Mouse (Mus musculus) testis, adult 2 months (tissue): ENCODE measurements around the gene Susd3. TPM values are rescaled to one million over a fixed set of nuclear protein-coding genes. Genes with fewer than 3 reads are reported as not detected.

Experiments used
- H3K27ac ChIP-seq: fragments of 200-500 bp; 2 replicates; pipeline ENCODE4 v1.5.1; 2012; ENCODE audit warnings: low read depth, low read length; ENCODE audit not compliant: control insufficient read depth, insufficient read depth
- H3K27me3 ChIP-seq: fragments of 200-500 bp; 2 replicates; pipeline ENCODE4 v1.6.1; 2012; ENCODE audit warnings: mild to moderate bottlenecking, low read length, moderate library complexity; ENCODE audit not compliant: control insufficient read depth, insufficient read depth
- H3K36me3 ChIP-seq: fragments of 200-500 bp; 2 replicates; pipeline ENCODE4 v1.6.1; 2012; ENCODE audit warnings: mild to moderate bottlenecking, low read length; ENCODE audit not compliant: control insufficient read depth, insufficient read depth
- H3K4me1 ChIP-seq: fragments of 200-500 bp; 2 replicates; pipeline ENCODE4 v1.6.1; 2012; ENCODE audit warnings: low read length; ENCODE audit not compliant: control insufficient read depth, insufficient read depth
- H3K4me3 ChIP-seq: fragments of 200-500 bp; 2 replicates; pipeline ENCODE4 v1.5.1; 2012; ENCODE audit warnings: low read depth, mild to moderate bottlenecking, low read length, moderate library complexity, mixed read lengths; ENCODE audit not compliant: control insufficient read depth
- CTCF ChIP-seq: fragments of 200-500 bp; IDR thresholded peaks from 2 replicates; pipeline ENCODE4 v1.5.1; 2012; ENCODE audit warnings: low read depth, mild to moderate bottlenecking, inconsistent platforms, low read length, moderate library complexity; ENCODE audit not compliant: control insufficient read depth, insufficient read depth, insufficient replicate concordance
- POLR2A ChIP-seq: fragments of 200-500 bp; IDR thresholded peaks from 2 replicates; pipeline ENCODE4 v1.6.1; 2012; ENCODE audit warnings: low read depth, mild to moderate bottlenecking, inconsistent platforms, low read length, moderate library complexity; ENCODE audit not compliant: control insufficient read depth
- polyA plus RNA-seq: library from polyadenylated mRNA; depleted of rRNA; stranded (reverse); fragments of >200 nt; gene quantifications from 2 replicates; pipeline ENCODE4 v1.2.3, GENCODE M21; 2012

The Susd3 gene
- polyA plus RNA-seq, 1 experiment = 51.3 TPM

- no peak overlapping the region for H3K27ac ChIP-seq
- TF ChIP-seq POLR2A (no peak), CTCF (no peak)
- H3K4me1 ChIP-seq = peaks cover 7% of the 10 kb centered on the region
- no peak overlapping the region for H3K4me3 ChIP-seq
- H3K27me3 ChIP-seq = no peaks in the 10 kb centered on the region
- no peaks in the 10 kb centered on the region for H3K36me3 ChIP-seq
Observed at GRCm38 (mm10) chr13:49252746-49253145, 4.2 kb upstream of the Susd3 start.

GRCm38 (mm10) chr13:49252113-49252512, 3.6 kb upstream of the Susd3 start:
- peaks cover 14% of the 10 kb centered on the region for H3K4me1 ChIP-seq
- H3K27ac ChIP-seq = no peak overlapping the region
- H3K27me3 ChIP-seq = no peaks in the 10 kb centered on the region
- no peak overlapping the region for H3K4me3 ChIP-seq
- H3K36me3 ChIP-seq = no peaks in the 10 kb centered on the region
- TF ChIP-seq CTCF = no peak
- no peak for TF ChIP-seq POLR2A

GRCm38 (mm10) chr13:49250716-49251517, 2.4 kb upstream of the Susd3 start:
- Histone ChIP-seq H3K4me3 (no peak overlapping the region), H3K36me3 (no peaks in the 10 kb centered on the region), H3K27ac (no peak overlapping the region), H3K27me3 (no peaks in the 10 kb centered on the region), H3K4me1 (peaks cover 17% of the 10 kb centered on the region)
- TF ChIP-seq POLR2A = no peak
- no peak for TF ChIP-seq CTCF

- no peak overlapping the region for H3K27ac ChIP-seq
- H3K27me3 ChIP-seq = no peaks in the 10 kb centered on the region
- TF ChIP-seq POLR2A = no peak
- H3K36me3 ChIP-seq = no peaks in the 10 kb centered on the region
- H3K4me3 ChIP-seq = no peak overlapping the region
- H3K4me1 ChIP-seq = peaks cover 17% of the 10 kb centered on the region
Observed at GRCm38 (mm10) chr13:49249634-49250033, 1.1 kb upstream of the Susd3 start.

- no peak for TF ChIP-seq CTCF
- no peak for TF ChIP-seq POLR2A
- H3K27me3 ChIP-seq = no peaks in the 10 kb centered on the region
- no peak overlapping the region for H3K4me3 ChIP-seq
- H3K36me3 ChIP-seq = no peaks in the 10 kb centered on the region
- no peak overlapping the region for H3K27ac ChIP-seq
- peaks cover 17% of the 10 kb centered on the region for H3K4me1 ChIP-seq
Observed at GRCm38 (mm10) chr13:49248923-49249322, 417 bp upstream of the Susd3 start.

GRCm38 (mm10) chr13:49247740-49248466, 603 bp downstream of the Susd3 start:
- H3K4me3 ChIP-seq = peak overlapping the region; percentile 82
- H3K27ac ChIP-seq = peak overlapping the region; percentile 81
- TF ChIP-seq POLR2A = peak; percentile 81
- TF ChIP-seq CTCF = no peak
- H3K27me3 ChIP-seq = no peaks in the 10 kb centered on the region
- peaks cover 17% of the 10 kb centered on the region for H3K4me1 ChIP-seq
- H3K36me3 ChIP-seq = no peaks in the 10 kb centered on the region

- Histone ChIP-seq H3K4me3 (peak overlapping the region; percentile 82), H3K36me3 (no peaks in the 10 kb centered on the region), H3K27ac (peak overlapping the region; percentile 81), H3K27me3 (no peaks in the 10 kb centered on the region), H3K4me1 (peaks cover 17% of the 10 kb centered on the region)
- TF ChIP-seq CTCF = no peak
- TF ChIP-seq POLR2A = no peak
Observed at GRCm38 (mm10) chr13:49247232-49247739, 1.2 kb downstream of the Susd3 start.
